Comparison of ENCODE assay signal across 8 mouse cellular contexts in the genomic region with DNA sequence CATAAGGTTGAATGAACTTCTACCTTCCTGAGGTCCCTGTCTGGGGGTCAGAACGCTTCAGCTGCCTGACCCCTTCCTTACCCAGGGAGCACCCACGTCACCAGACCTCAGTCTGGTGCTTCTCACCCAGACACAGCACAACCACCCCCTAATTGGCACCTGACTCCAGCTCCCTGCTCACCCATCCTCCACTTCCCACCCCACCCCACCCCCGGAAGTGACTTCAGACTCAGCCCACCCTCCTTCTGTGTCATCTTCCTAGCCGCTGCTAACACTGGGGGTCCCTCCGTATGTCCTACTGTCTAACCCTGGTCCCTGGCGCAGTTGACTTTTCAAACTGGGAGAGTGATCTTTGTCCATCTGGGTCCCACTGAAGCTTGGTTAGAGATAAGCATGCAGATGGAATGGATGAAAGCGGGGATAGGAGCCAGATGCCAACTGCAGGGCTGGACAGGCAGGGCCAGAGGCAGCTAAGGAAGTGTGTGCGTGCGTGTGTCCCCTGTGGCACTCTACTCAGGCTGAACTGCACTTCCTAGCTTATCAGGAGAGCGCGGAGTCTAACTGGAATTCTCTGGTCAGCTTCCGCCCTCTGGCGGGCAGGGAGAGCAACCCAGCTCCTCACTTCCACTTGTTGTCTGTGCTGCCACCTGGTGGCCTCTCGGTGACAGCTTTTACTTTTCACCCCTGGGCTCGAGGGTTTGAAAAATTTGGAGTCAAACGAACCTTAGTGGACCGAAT. TPM values are rescaled to one million over a fixed set of nuclear protein-coding genes. Genes with fewer than 3 reads are reported as not detected.
DNase-seq lines count a peak whose midpoint lies in the region.

No protein-coding gene starts in this region.

- no peaks in the 10 kb centered on the region for H3K36me3 ChIP-seq in megakaryocyte, embryonic 14.5 days (replicated peaks; ENCODE audit: low read length)

- H3K27me3 ChIP-seq in megakaryocyte, embryonic 14.5 days (replicated peaks), result peaks cover 33% of the 10 kb centered on the region

- no peaks in the 10 kb centered on the region for H3K9me3 ChIP-seq in megakaryocyte, embryonic 14.5 days

- DNase-seq in adrenal gland, adult (ENCODE audit: inconsistent age in 2 of 2, low spot score in 1 of 2), result peak; percentile 89 to 96
- DNase-seq in embryo, embryonic 10 days (ENCODE audit: low spot score), result peak; percentile 96
- DNase-seq in gastrocnemius, postnatal 10 days, result peak; percentile 92
- peak; percentile 94 for DNase-seq in induced T-regulatory cell, adult 2 months (ENCODE audit: low read depth)
- peak; percentile 72 to 78 for DNase-seq in left cerebral cortex, adult 8-10 months (ENCODE audit: low spot score in 2 of 2)
- peak; percentile 94 for DNase-seq in right cerebral cortex, adult 2 months (ENCODE audit: low spot score in 2 of 2)
- peak; percentile 66 for DNase-seq in urinary bladder, postnatal 10 days (ENCODE audit: low spot score)

- peaks cover 37% of the 10 kb centered on the region for H3K4me1 ChIP-seq in megakaryocyte, embryonic 14.5 days

- H3K4me3 ChIP-seq in megakaryocyte, embryonic 14.5 days (replicated peaks), result peak overlapping the region; percentile 89

RNA-seq across cellular contexts. Expression of gene Dhcr24, which starts 31.3 kb away (rescaled TPM):
- 10 to 100 TPM; 15.1 to 16.9 TPM for total RNA-seq in gastrocnemius, postnatal 10 days (2021)
- 100 to 1,000 TPM in 2 of 4 experiments, 10 to 100 TPM in 2; 92.7 to 121 (median 102) TPM for total RNA-seq in left cerebral cortex, adult 8-10 months (2022)
- 125 TPM in 2 replicates for polyA plus RNA-seq in megakaryocyte, embryonic 14.5 days (2012; ENCODE audit: insufficient read depth, low replicate concordance)

RNA-seq across cellular contexts. Expression of gene Bsnd, which starts 37.5 kb away (rescaled TPM):
- total RNA-seq in gastrocnemius, postnatal 10 days (2021), result under 1 TPM; 0.12 to 0.36 TPM
- total RNA-seq in left cerebral cortex, adult 8-10 months (2022), result not detected
- not detected in 2 replicates for polyA plus RNA-seq in megakaryocyte, embryonic 14.5 days (2012; ENCODE audit: insufficient read depth, low replicate concordance)

Comparison
In these comparisons a context has a peak if more than half of its experiments do, and no peak if none do; other contexts are left out.
1. Peak in every context shown above with its lines: DNase-seq and H3K4me3 ChIP-seq.
2. RNA of gene Dhcr24, which starts 31.3 kb away (total RNA-seq): 92.7 to 121 TPM in left cerebral cortex, adult 8-10 months; 15.1 to 16.9 TPM in gastrocnemius, postnatal 10 days; every median in the first group is over 4 times any median in the second.